Mouse (Mus musculus): ENCODE measurements at regions not wholly inside any gene's neighbourhood (a gene's known extent, or its start where the extent isn't known, plus 50 kb on each side); places are given as distances from the start of the nearest gene placed in this dataset.

GRCm38 (mm10) chr16:92891741-92892140 lies 65.8 kb upstream of the Runx1 start:
- TF ChIP-seq CTCF (IDR thresholded peaks at IDR 0.05; ENCODE audit: low read depth, low read length) (no peak), EP300 (IDR thresholded peaks at IDR 0.05; ENCODE audit: insufficient read depth, low read depth, low read length) (no peak)
